Mouse (Mus musculus) bone marrow macrophage, adult 2 months (primary cell): Measurements from ENCODE around the gene Fbxl5. TPM values are rescaled to one million over a fixed set of nuclear protein-coding genes. Genes with fewer than 3 reads are reported as not detected.
A peak's percentile ranks its signal among the peaks of the same experiment; 100 is the strongest.

Experiments used
- H3K27ac ChIP-seq: 2 replicates; pipeline ENCODE4 v1.5.1; 2012; ENCODE audit warnings: low read depth, low read length; ENCODE audit not compliant: insufficient read depth
- H3K4me1 ChIP-seq: 2 replicates; pipeline ENCODE4 v1.6.1; 2012; ENCODE audit warnings: low read length; ENCODE audit not compliant: control insufficient read depth, insufficient read depth
- H3K4me3 ChIP-seq: 2 replicates; pipeline ENCODE4 v1.5.1; 2012; ENCODE audit warnings: mild to moderate bottlenecking, low read length, moderate library complexity; ENCODE audit not compliant: insufficient read depth
- CTCF ChIP-seq: IDR thresholded peaks from 2 replicates; pipeline ENCODE4 v1.5.1; 2012; ENCODE audit warnings: low read depth, mild to moderate bottlenecking, low read length, moderate library complexity
- POLR2A ChIP-seq: IDR thresholded peaks from 2 replicates; pipeline ENCODE4 v1.6.1; 2012; ENCODE audit warnings: mild to moderate bottlenecking, low read depth, low read length, borderline replicate concordance
- polyA plus RNA-seq: library from polyadenylated mRNA; stranded (reverse); fragments of >200 nt; gene quantifications from 2 replicates; pipeline ENCODE4 v1.2.4, GENCODE M21; 2012; ENCODE audit not compliant: missing spikeins, insufficient read depth, insufficient read length

The Fbxl5 gene
- polyA plus RNA-seq, 1 experiment, result 47.2 TPM

GRCm38 (mm10) chr5:43787976-43788752 lies 33.3 kb downstream of the Fbxl5 start:
- TF ChIP-seq CTCF (no peak), POLR2A (no peak)
- Histone ChIP-seq H3K27ac (peak overlapping the region; percentile 34), H3K4me1 (peaks cover 25% of the 10 kb centered on the region), H3K4me3 (no peak overlapping the region)

- Histone ChIP-seq H3K4me1 (peaks cover 28% of the 10 kb centered on the region), H3K4me3 (no peak overlapping the region), H3K27ac (peak overlapping the region; percentile 14; the same call in 1 of the 2 replicates)
- no peak for TF ChIP-seq POLR2A
- no peak for TF ChIP-seq CTCF
Observed at GRCm38 (mm10) chr5:43786607-43787006, 34.8 kb downstream of the Fbxl5 start.

- TF ChIP-seq POLR2A (no peak), CTCF (no peak)
- Histone ChIP-seq H3K27ac (no peak overlapping the region), H3K4me1 (peaks cover 39% of the 10 kb centered on the region), H3K4me3 (no peak overlapping the region)
Observed at GRCm38 (mm10) chr5:43783996-43784395, 37.4 kb downstream of the Fbxl5 start.

- Histone ChIP-seq H3K27ac (peak overlapping the region; percentile 67), H3K4me1 (peaks cover 32% of the 10 kb centered on the region), H3K4me3 (peak overlapping the region; percentile 100)
- TF ChIP-seq CTCF (no peak), POLR2A (no peak)
Observed at GRCm38 (mm10) chr5:43781977-43782930, 39.2 kb downstream of the Fbxl5 start.

GRCm38 (mm10) chr5:43781423-43781976 lies 39.9 kb downstream of the Fbxl5 start:
- peak overlapping the region; percentile 100 for H3K4me3 ChIP-seq

GRCm38 (mm10) chr5:43778583-43778982 lies 42.9 kb downstream of the Fbxl5 start:
- H3K27ac ChIP-seq, result no peak overlapping the region
- TF ChIP-seq POLR2A (no peak), CTCF (no peak)
- no peak overlapping the region for H3K4me3 ChIP-seq
- peaks cover 19% of the 10 kb centered on the region for H3K4me1 ChIP-seq

More at GRCm38 (mm10) chr5:43781423-43781976, 39.9 kb downstream of the Fbxl5 start:
- Histone ChIP-seq H3K4me1 (peaks cover 28% of the 10 kb centered on the region), H3K27ac (peak overlapping the region; percentile 65)
- no peak for TF ChIP-seq POLR2A
- TF ChIP-seq CTCF, result no peak

GRCm38 (mm10) chr5:43776993-43777392 lies 44.4 kb downstream of the Fbxl5 start:
- H3K4me3 ChIP-seq, result no peak overlapping the region
- no peak for TF ChIP-seq POLR2A
- TF ChIP-seq CTCF, result no peak
- no peak overlapping the region for H3K27ac ChIP-seq
- H3K4me1 ChIP-seq, result peaks cover 16% of the 10 kb centered on the region

- Histone ChIP-seq H3K4me3 (no peak overlapping the region), H3K4me1 (peaks cover 19% of the 10 kb centered on the region), H3K27ac (no peak overlapping the region)
- TF ChIP-seq POLR2A, result no peak
- TF ChIP-seq CTCF, result no peak
Observed at GRCm38 (mm10) chr5:43776407-43776806, 45.0 kb downstream of the Fbxl5 start.

GRCm38 (mm10) chr5:43771555-43771954 lies 49.9 kb downstream of the Fbxl5 start:
- H3K4me1 ChIP-seq, result peaks cover 17% of the 10 kb centered on the region
- no peak for TF ChIP-seq CTCF
- no peak for TF ChIP-seq POLR2A
- no peak overlapping the region for H3K4me3 ChIP-seq
- peak overlapping the region; percentile 34; the same call in 1 of the 2 replicates for H3K27ac ChIP-seq
